Mouse (Mus musculus) small intestine, adult 2 months (tissue): ENCODE results near the gene Kif1a. TPM values are rescaled to one million over a fixed set of nuclear protein-coding genes. Genes with fewer than 3 reads are reported as not detected.

Experiments used
- H3K27ac ChIP-seq: fragments of 200-500 bp; 2 replicates; pipeline ENCODE4 v1.5.1; 2012; ENCODE audit warnings: low read depth, low read length, control low read depth, inconsistent platforms; ENCODE audit not compliant: insufficient read depth
- H3K27me3 ChIP-seq: fragments of 200-500 bp; 2 replicates; pipeline ENCODE4 v1.6.1; 2012; ENCODE audit warnings: mild to moderate bottlenecking, moderate library complexity, low read length, inconsistent platforms; ENCODE audit not compliant: control insufficient read depth, insufficient read depth
- H3K36me3 ChIP-seq: fragments of 200-500 bp; 2 replicates; pipeline ENCODE4 v1.6.1; 2012; ENCODE audit warnings: mild to moderate bottlenecking, low read length, control low read depth, inconsistent platforms; ENCODE audit not compliant: control insufficient read depth, insufficient read depth
- H3K4me1 ChIP-seq: fragments of 200-500 bp; 2 replicates; pipeline ENCODE4 v1.6.1; 2012; ENCODE audit warnings: low read length, inconsistent platforms, mixed read lengths; ENCODE audit not compliant: control insufficient read depth, insufficient read depth, insufficient read length
- H3K4me3 ChIP-seq: fragments of 200-500 bp; 2 replicates; pipeline ENCODE4 v1.5.1; 2012; ENCODE audit warnings: low read depth, mild to moderate bottlenecking, control low read depth, inconsistent platforms, low read length, moderate library complexity
- CTCF ChIP-seq: fragments of 200-500 bp; IDR thresholded peaks from 2 replicates; pipeline ENCODE4 v1.5.1; 2012; ENCODE audit warnings: low read depth, mild to moderate bottlenecking, control low read depth, inconsistent platforms, low read length, moderate library complexity, mixed read lengths; ENCODE audit not compliant: insufficient replicate concordance, insufficient read length; ENCODE audit errors: extremely low read depth
- POLR2A ChIP-seq: fragments of 200-500 bp; IDR thresholded peaks from 2 replicates; pipeline ENCODE4 v1.6.1; 2012; ENCODE audit warnings: low read depth, mild to moderate bottlenecking, control low read depth, inconsistent platforms, low read length, moderate library complexity
- WGBS: fragments of 180-500 bp; shearing (Covaris S2); methylation state at CpG from one replicate; pipeline ENCODE4 v1.1.7; 2018; 5-methylcytosine and 5-hydroxymethylcytosine counted together
- polyA plus RNA-seq: library from polyadenylated mRNA; depleted of rRNA; stranded (reverse); fragments of >200 nt; gene quantifications from 2 replicates; pipeline ENCODE4 v1.2.3, GENCODE M21; 2012

The Kif1a gene
- polyA plus RNA-seq, 1 experiment: 2.0 TPM

DNA sequence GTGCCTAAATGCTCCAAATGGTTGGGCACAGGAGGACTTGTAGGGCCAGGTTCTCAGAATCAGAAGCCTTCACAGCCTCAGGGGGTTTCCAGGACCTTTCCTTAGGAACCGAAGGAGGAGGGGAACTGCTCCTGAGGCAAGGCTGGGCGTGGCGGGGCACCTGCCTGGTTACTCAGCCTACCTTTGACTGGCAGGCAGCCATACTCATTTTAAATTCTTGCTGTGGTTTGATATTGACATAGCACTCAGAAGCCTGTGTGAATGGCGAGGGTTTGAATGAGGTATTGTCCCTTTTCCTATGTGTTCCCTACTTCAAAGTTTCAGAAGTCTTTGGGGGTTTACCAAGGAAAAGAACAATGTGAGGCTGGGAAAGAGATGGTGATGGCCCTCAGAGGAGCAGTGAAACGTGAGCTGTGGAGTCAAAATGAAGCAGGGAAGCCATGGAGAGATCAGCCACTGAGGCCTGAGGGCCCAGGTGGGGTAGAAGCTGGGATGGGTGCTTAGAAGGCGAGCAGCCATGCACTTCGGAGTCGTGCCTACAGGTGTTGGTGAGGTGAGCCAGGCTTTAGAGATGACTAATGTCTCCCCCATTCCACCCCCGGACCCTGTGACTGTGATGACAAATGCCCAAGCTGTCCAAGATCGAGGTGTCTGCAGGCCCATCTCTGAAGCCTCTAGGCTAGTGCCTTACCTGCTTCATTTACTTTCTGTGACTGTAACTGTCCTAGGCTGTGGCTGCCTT, 28.7 kb upstream of the Kif1a start:
- Histone ChIP-seq H3K27ac (no peak overlapping the region), H3K36me3 (no peaks in the 10 kb centered on the region), H3K4me1 (peaks cover 13% of the 10 kb centered on the region), H3K4me3 (no peak overlapping the region), H3K27me3 (no peaks in the 10 kb centered on the region)
- TF ChIP-seq POLR2A: no peak
- TF ChIP-seq CTCF: no peak
- WGBS: 40% methylated on average over 10 of the region's 10 CpGs

DNA sequence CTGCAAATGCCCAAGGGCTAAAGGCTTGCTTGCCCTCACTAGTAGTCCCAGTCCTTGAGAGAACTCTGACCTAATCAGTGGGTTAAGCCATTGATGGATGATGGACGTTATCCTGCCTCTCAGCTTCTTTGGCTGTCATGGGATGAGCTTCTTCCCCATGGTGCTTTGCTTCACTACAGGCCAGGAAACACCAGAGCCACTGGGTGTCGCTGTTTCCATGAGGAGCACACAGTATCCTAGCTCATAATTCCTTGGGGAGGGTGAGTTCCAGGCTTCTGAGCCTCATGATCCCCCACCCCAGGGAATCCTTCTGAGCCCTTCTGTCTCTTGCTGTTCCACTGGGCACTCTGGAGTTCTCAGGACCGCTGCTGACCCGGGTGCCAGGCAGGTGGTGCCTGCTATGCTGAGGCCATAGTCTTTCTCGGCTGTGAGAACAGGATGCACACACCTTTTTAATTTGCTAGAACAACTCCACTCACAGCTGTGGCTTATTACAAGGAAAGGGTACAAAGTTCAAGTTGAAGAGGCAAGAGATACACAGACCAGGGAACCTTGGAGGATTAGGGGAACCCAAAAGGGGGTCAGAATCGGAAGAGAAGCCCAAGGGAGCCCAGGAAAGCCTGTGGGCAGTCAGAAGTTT, 27.1 kb upstream of the Kif1a start:
- Histone ChIP-seq H3K4me1 (peaks cover 13% of the 10 kb centered on the region), H3K36me3 (no peaks in the 10 kb centered on the region), H3K27me3 (no peaks in the 10 kb centered on the region), H3K4me3 (no peak overlapping the region), H3K27ac (no peak overlapping the region)
- TF ChIP-seq POLR2A (0 out of 2 replicates have a peak, but pooled peaks have one; percentile 10), CTCF (peak; percentile 79; the same call in 1 of the 2 replicates)
- 7% methylated on average over 6 of the region's 6 CpGs for WGBS

- 80% methylated on average over 8 of the region's 8 CpGs for WGBS
- Histone ChIP-seq H3K36me3 (no peaks in the 10 kb centered on the region), H3K27ac (no peak overlapping the region), H3K4me1 (peaks cover 13% of the 10 kb centered on the region), H3K4me3 (no peak overlapping the region), H3K27me3 (no peaks in the 10 kb centered on the region)
- TF ChIP-seq POLR2A (no peak), CTCF (no peak)
Measured at GRCm38 (mm10) chr1:93128209-93128608, 26.5 kb upstream of the Kif1a start.

DNA sequence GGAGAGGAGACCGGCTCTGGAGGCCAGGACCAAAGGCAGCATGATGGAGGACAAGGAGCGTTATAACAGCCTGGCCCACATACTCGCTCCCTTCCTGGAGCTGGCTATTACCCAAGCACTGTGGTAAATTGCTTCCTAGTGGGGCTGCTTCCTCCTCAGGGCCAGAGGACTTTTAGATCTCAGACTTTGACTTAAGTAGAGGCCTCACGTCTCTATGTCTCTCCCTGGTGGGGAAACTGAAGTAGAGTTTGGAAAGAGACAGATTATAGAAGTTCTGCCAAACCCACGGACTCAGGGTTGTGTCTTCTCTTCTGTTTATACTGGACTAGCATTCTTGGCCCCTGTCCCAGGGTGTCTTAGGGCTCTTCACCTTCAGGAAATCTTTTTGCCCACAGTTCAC, 23.5 kb upstream of the Kif1a start:
- Histone ChIP-seq H3K4me1 (peaks cover 9% of the 10 kb centered on the region; the same call in 1 of the 2 replicates), H3K4me3 (no peak overlapping the region), H3K27me3 (no peaks in the 10 kb centered on the region), H3K36me3 (no peaks in the 10 kb centered on the region), H3K27ac (no peak overlapping the region)
- TF ChIP-seq CTCF (peak; percentile 18; the same call in 1 of the 2 replicates), POLR2A (no peak)
- WGBS: 8% methylated on average over 5 of the region's 5 CpGs

- no peak overlapping the region for H3K27ac ChIP-seq
- H3K27me3 ChIP-seq: no peaks in the 10 kb centered on the region
- 56% methylated on average over 8 of the region's 8 CpGs for WGBS
Measured at GRCm38 (mm10) chr1:93124066-93124465, 22.3 kb upstream of the Kif1a start.

DNA sequence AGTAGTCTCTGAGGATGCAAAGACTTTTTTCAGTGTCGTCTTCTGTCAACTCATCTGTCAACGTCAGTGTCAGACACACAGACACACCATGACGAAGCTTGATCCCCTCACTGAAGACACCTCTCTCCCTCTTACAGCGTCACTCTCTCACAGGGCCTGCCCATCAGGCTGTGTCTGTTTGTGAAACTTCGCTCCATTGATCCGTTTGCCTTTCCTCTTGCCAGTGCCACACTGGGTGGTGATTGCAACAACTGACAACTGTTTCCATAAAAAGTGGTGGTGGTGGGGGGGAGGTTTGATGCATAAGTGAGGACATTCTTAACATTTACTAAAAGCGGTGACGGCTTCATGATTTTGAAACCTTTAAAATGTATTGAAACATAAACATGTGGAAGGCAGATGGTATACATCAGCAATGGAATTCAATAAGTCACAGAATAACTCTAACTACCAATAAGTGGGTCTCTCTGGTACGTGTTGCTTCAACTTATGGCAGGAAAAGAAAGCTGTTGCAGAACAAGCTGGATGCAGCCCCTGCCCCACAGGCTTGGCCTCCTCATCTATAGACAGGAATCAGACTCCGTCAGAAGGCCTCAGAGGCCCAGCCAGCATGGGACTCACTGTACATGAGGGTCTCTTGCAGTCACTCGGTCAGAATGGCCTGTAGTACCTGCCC, 21.6 kb upstream of the Kif1a start:
- TF ChIP-seq POLR2A (no peak), CTCF (no peak)
- no peaks in the 10 kb centered on the region for H3K27me3 ChIP-seq
- H3K4me3 ChIP-seq: no peak overlapping the region
- WGBS: 84% methylated on average over 11 of the region's 11 CpGs
- H3K36me3 ChIP-seq: no peaks in the 10 kb centered on the region
- H3K27ac ChIP-seq: no peak overlapping the region
- no peaks in the 10 kb centered on the region for H3K4me1 ChIP-seq

More at GRCm38 (mm10) chr1:93124066-93124465, 22.3 kb upstream of the Kif1a start:
- no peak for TF ChIP-seq CTCF
- no peak for TF ChIP-seq POLR2A
- H3K4me3 ChIP-seq: no peak overlapping the region
- no peaks in the 10 kb centered on the region for H3K36me3 ChIP-seq
- peaks cover 2% of the 10 kb centered on the region; the same call in 1 of the 2 replicates for H3K4me1 ChIP-seq

DNA sequence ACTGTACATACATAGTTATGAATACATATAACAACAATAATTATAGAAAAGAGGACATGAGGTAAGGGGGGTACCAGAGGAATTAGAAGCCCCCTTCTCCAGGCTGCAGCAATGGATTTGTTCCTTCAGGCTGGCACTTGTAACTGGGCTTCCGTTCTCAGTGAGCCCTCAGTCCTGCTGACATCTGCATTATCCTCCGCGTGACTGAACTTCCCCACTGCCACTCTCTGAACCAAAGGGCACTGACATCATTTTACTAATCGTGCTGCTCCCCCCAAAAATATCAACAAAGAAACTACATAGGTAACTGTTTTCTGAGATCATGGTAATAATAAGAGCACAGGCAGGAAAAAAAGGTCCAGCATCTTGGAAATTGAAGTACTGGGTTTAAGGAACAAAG, 17.1 kb upstream of the Kif1a start:
- H3K4me1 ChIP-seq: no peaks in the 10 kb centered on the region; the same call in 1 of the 2 replicates
- H3K27ac ChIP-seq: no peak overlapping the region
- H3K27me3 ChIP-seq: 0 out of 2 replicates have a peak, but pooled peaks cover 3% of the 10 kb centered on the region
- WGBS: 58% methylated on average over 4 of the region's 4 CpGs
- H3K36me3 ChIP-seq: no peaks in the 10 kb centered on the region
- TF ChIP-seq POLR2A (no peak), CTCF (no peak)
- no peak overlapping the region for H3K4me3 ChIP-seq
